Mouse (Mus musculus) testis, adult 2 months (tissue): ENCODE data around the gene Senp1. TPM values are rescaled to one million over a fixed set of nuclear protein-coding genes. Genes with fewer than 3 reads are reported as not detected.

Experiments used
- H3K27ac ChIP-seq: fragments of 200-500 bp; 2 replicates; pipeline ENCODE4 v1.5.1; 2012; ENCODE audit warnings: low read depth, low read length; ENCODE audit not compliant: control insufficient read depth, insufficient read depth
- H3K27me3 ChIP-seq: fragments of 200-500 bp; 2 replicates; pipeline ENCODE4 v1.6.1; 2012; ENCODE audit warnings: mild to moderate bottlenecking, low read length, moderate library complexity; ENCODE audit not compliant: control insufficient read depth, insufficient read depth
- H3K36me3 ChIP-seq: fragments of 200-500 bp; 2 replicates; pipeline ENCODE4 v1.6.1; 2012; ENCODE audit warnings: mild to moderate bottlenecking, low read length; ENCODE audit not compliant: control insufficient read depth, insufficient read depth
- H3K4me1 ChIP-seq: fragments of 200-500 bp; 2 replicates; pipeline ENCODE4 v1.6.1; 2012; ENCODE audit warnings: low read length; ENCODE audit not compliant: control insufficient read depth, insufficient read depth
- H3K4me3 ChIP-seq: fragments of 200-500 bp; 2 replicates; pipeline ENCODE4 v1.5.1; 2012; ENCODE audit warnings: low read depth, mild to moderate bottlenecking, low read length, moderate library complexity, mixed read lengths; ENCODE audit not compliant: control insufficient read depth
- CTCF ChIP-seq: fragments of 200-500 bp; IDR thresholded peaks from 2 replicates; pipeline ENCODE4 v1.5.1; 2012; ENCODE audit warnings: low read depth, mild to moderate bottlenecking, inconsistent platforms, low read length, moderate library complexity; ENCODE audit not compliant: control insufficient read depth, insufficient read depth, insufficient replicate concordance
- POLR2A ChIP-seq: fragments of 200-500 bp; IDR thresholded peaks from 2 replicates; pipeline ENCODE4 v1.6.1; 2012; ENCODE audit warnings: low read depth, mild to moderate bottlenecking, inconsistent platforms, low read length, moderate library complexity; ENCODE audit not compliant: control insufficient read depth
- polyA plus RNA-seq: library from polyadenylated mRNA; depleted of rRNA; stranded (reverse); fragments of >200 nt; gene quantifications from 2 replicates; pipeline ENCODE4 v1.2.3, GENCODE M21; 2012

Senp1 gene
- polyA plus RNA-seq, 1 experiment, result 27.3 TPM

GRCm38 (mm10) chr15:98107703-98108296, 14.3 kb upstream of the Senp1 start:
- H3K4me1 ChIP-seq, result peaks cover 7% of the 10 kb centered on the region
- no peak for TF ChIP-seq POLR2A
- no peak for TF ChIP-seq CTCF
- H3K4me3 ChIP-seq, result no peak overlapping the region; the same call in 1 of the 2 replicates
- H3K27ac ChIP-seq, result no peak overlapping the region
- H3K36me3 ChIP-seq, result peaks cover 1% of the 10 kb centered on the region; the same call in 1 of the 2 replicates
- H3K27me3 ChIP-seq, result no peaks in the 10 kb centered on the region

- H3K27ac ChIP-seq, result no peak overlapping the region
- TF ChIP-seq CTCF (no peak), POLR2A (no peak)
Observed at GRCm38 (mm10) chr15:98107230-98107629, 13.7 kb upstream of the Senp1 start.

GRCm38 (mm10) chr15:98106506-98106905, 13.0 kb upstream of the Senp1 start:
- TF ChIP-seq CTCF (no peak), POLR2A (no peak)
- no peak overlapping the region for H3K27ac ChIP-seq
- H3K4me1 ChIP-seq, result peaks cover 7% of the 10 kb centered on the region
- H3K36me3 ChIP-seq, result no peaks in the 10 kb centered on the region
- H3K27me3 ChIP-seq, result no peaks in the 10 kb centered on the region
- no peak overlapping the region for H3K4me3 ChIP-seq

More at GRCm38 (mm10) chr15:98107230-98107629, 13.7 kb upstream of the Senp1 start:
- Histone ChIP-seq H3K27me3 (no peaks in the 10 kb centered on the region), H3K4me1 (peaks cover 7% of the 10 kb centered on the region), H3K4me3 (no peak overlapping the region), H3K36me3 (no peaks in the 10 kb centered on the region)

- H3K36me3 ChIP-seq, result no peaks in the 10 kb centered on the region
- TF ChIP-seq POLR2A, result no peak
- TF ChIP-seq CTCF, result no peak
- H3K4me1 ChIP-seq, result no peaks in the 10 kb centered on the region
- H3K27ac ChIP-seq, result no peak overlapping the region
- no peaks in the 10 kb centered on the region for H3K27me3 ChIP-seq
- H3K4me3 ChIP-seq, result no peak overlapping the region
Observed at GRCm38 (mm10) chr15:98102401-98102800, 8.9 kb upstream of the Senp1 start.

- TF ChIP-seq CTCF, result no peak
- TF ChIP-seq POLR2A, result no peak
- Histone ChIP-seq H3K36me3 (no peaks in the 10 kb centered on the region; the same call in 1 of the 2 replicates), H3K27ac (no peak overlapping the region), H3K4me3 (no peak overlapping the region), H3K4me1 (no peaks in the 10 kb centered on the region; the same call in 1 of the 2 replicates), H3K27me3 (no peaks in the 10 kb centered on the region)
Observed at GRCm38 (mm10) chr15:98098519-98098918, 5.0 kb upstream of the Senp1 start.

- Histone ChIP-seq H3K27ac (no peak overlapping the region), H3K27me3 (no peaks in the 10 kb centered on the region), H3K36me3 (no peaks in the 10 kb centered on the region; the same call in 1 of the 2 replicates), H3K4me1 (no peaks in the 10 kb centered on the region; the same call in none of the 2 replicates), H3K4me3 (no peak overlapping the region)
- TF ChIP-seq CTCF (peak; percentile 68; the same call in 1 of the 2 replicates), POLR2A (no peak)
Observed at GRCm38 (mm10) chr15:98096957-98097356, 3.4 kb upstream of the Senp1 start.

GRCm38 (mm10) chr15:98094905-98095304, 1.4 kb upstream of the Senp1 start:
- no peaks in the 10 kb centered on the region; the same call in none of the 2 replicates for H3K4me1 ChIP-seq
- H3K36me3 ChIP-seq, result no peaks in the 10 kb centered on the region; the same call in 1 of the 2 replicates
- no peaks in the 10 kb centered on the region for H3K27me3 ChIP-seq
- TF ChIP-seq CTCF (no peak), POLR2A (no peak)
- no peak overlapping the region for H3K27ac ChIP-seq
- peak overlapping the region; percentile 74 for H3K4me3 ChIP-seq
